Mouse (Mus musculus) kidney, adult 2 months (tissue): ENCODE data around the gene Pip4k2b. TPM values are rescaled to one million over a fixed set of nuclear protein-coding genes. Genes with fewer than 3 reads are reported as not detected.
A peak's percentile ranks its signal among the peaks of the same experiment; 100 is the strongest.
"Not testable (repeated sequence)": the region's sequence is repeated elsewhere in the genome, so short reads cannot be mapped to it uniquely, and the experiment has no call there.

Experiments used
- DNase-seq: peaks from one replicate; pipeline ENCODE4 v3.0.0; 2021
- H3K27ac ChIP-seq: fragments of 200-500 bp; 2 replicates; pipeline ENCODE4 v1.5.1; 2012; ENCODE audit warnings: low read depth, low read length, control low read depth, inconsistent platforms; ENCODE audit not compliant: insufficient read depth
- H3K27me3 ChIP-seq: fragments of 200-500 bp; replicated peaks from 2 replicates; pipeline ENCODE4 v1.6.1; 2012; ENCODE audit warnings: mild to moderate bottlenecking, moderate library complexity, low read length, inconsistent platforms; ENCODE audit not compliant: control insufficient read depth, insufficient read depth
- H3K36me3 ChIP-seq: fragments of 200-500 bp; 2 replicates; pipeline ENCODE4 v1.6.1; 2012; ENCODE audit warnings: mild to moderate bottlenecking, moderate library complexity, low read length, inconsistent platforms; ENCODE audit not compliant: control insufficient read depth, insufficient read depth
- H3K4me1 ChIP-seq: fragments of 200-500 bp; 2 replicates; pipeline ENCODE4 v1.6.1; 2011; ENCODE audit warnings: low read length; ENCODE audit not compliant: control insufficient read depth, insufficient read depth
- H3K4me3 ChIP-seq: fragments of 200-500 bp; 2 replicates; pipeline ENCODE4 v1.5.1; 2011; ENCODE audit warnings: mild to moderate bottlenecking, low read depth, low read length, control low read depth; ENCODE audit not compliant: insufficient read depth
- CTCF ChIP-seq: fragments of 200-500 bp; conservative IDR thresholded peaks from 2 replicates; pipeline ENCODE4 v1.5.1; 2011; ENCODE audit warnings: low read depth, mild to moderate bottlenecking, control low read depth, low read length, moderate library complexity, mixed read lengths; ENCODE audit not compliant: insufficient read depth, insufficient read length
- POLR2A ChIP-seq: fragments of 200-500 bp; IDR thresholded peaks from one replicate; pipeline ENCODE4 v1.6.1; 2011; ENCODE audit warnings: low read depth, low read length, control low read depth
- WGBS: fragments of 180-500 bp; shearing (Covaris S2); methylation state at CpG from one replicate; pipeline ENCODE4 v1.1.7; 2018; 5-methylcytosine and 5-hydroxymethylcytosine counted together
- polyA plus RNA-seq: library from polyadenylated mRNA; depleted of rRNA; stranded (reverse); fragments of >200 nt; gene quantifications from 2 replicates; pipeline ENCODE4 v1.2.3, GENCODE M21; 2012

The Pip4k2b gene
- polyA plus RNA-seq, 1 experiment = 10.6 TPM

GRCm38 (mm10) chr11:97739155-97739554, 5.3 kb downstream of the Pip4k2b start:
- WGBS = 90% methylated on average over 3 of the region's 3 CpGs
- TF ChIP-seq CTCF = 0 out of 2 replicates have a peak, but pooled peaks have one; percentile 11
- TF ChIP-seq POLR2A = no peak
- H3K36me3 ChIP-seq = no peaks in the 10 kb centered on the region
- H3K27ac ChIP-seq = no peak overlapping the region
- no peak for DNase-seq
- peaks cover 14% of the 10 kb centered on the region for H3K4me1 ChIP-seq
- no peaks in the 10 kb centered on the region for H3K27me3 ChIP-seq
- H3K4me3 ChIP-seq = no peak overlapping the region

GRCm38 (mm10) chr11:97738703-97739102, 5.8 kb downstream of the Pip4k2b start:
- TF ChIP-seq CTCF (peak; percentile 48), POLR2A (no peak)
- no peak for DNase-seq
- Histone ChIP-seq H3K36me3 (no peaks in the 10 kb centered on the region), H3K27ac (no peak overlapping the region), H3K4me1 (peaks cover 13% of the 10 kb centered on the region), H3K4me3 (no peak overlapping the region), H3K27me3 (no peaks in the 10 kb centered on the region)
- WGBS = 68% methylated on average over 6 of the region's 6 CpGs

DNA sequence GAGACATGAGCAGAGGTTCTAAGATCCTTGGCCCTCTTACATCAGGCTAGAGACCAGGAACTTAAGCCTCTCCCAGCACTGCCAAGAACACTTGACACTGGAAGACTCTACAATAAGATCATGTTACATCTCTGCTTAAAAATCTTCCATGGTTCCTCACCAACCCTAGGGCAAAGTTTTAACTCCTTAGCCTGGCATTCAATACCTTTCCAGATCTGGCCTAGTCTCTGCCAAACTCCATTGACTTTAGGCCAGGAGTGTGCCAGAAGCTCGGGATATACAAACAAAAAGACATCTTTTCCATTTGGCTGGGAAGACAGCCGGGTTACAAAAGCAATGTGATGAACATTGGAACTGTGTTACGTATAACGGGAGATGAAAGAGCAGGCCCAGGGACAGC, 6.9 kb downstream of the Pip4k2b start:
- Histone ChIP-seq H3K4me1 (peaks cover 4% of the 10 kb centered on the region; the same call in 1 of the 2 replicates), H3K4me3 (no peak overlapping the region), H3K36me3 (no peaks in the 10 kb centered on the region), H3K27me3 (no peaks in the 10 kb centered on the region), H3K27ac (no peak overlapping the region)
- 67% methylated on average over 4 of the region's 4 CpGs for WGBS
- DNase-seq = no peak
- no peak for TF ChIP-seq POLR2A
- no peak for TF ChIP-seq CTCF

- no peak overlapping the region for H3K4me3 ChIP-seq
- H3K36me3 ChIP-seq = no peaks in the 10 kb centered on the region
- WGBS = 87% methylated on average over 5 of the region's 5 CpGs
- no peak for DNase-seq
- no peak for TF ChIP-seq POLR2A
- TF ChIP-seq CTCF = no peak
- no peaks in the 10 kb centered on the region for H3K27me3 ChIP-seq
- H3K27ac ChIP-seq = no peak overlapping the region
- peaks cover 4% of the 10 kb centered on the region; the same call in 1 of the 2 replicates for H3K4me1 ChIP-seq
Measured at GRCm38 (mm10) chr11:97736645-97737044, 7.9 kb downstream of the Pip4k2b start.

DNA sequence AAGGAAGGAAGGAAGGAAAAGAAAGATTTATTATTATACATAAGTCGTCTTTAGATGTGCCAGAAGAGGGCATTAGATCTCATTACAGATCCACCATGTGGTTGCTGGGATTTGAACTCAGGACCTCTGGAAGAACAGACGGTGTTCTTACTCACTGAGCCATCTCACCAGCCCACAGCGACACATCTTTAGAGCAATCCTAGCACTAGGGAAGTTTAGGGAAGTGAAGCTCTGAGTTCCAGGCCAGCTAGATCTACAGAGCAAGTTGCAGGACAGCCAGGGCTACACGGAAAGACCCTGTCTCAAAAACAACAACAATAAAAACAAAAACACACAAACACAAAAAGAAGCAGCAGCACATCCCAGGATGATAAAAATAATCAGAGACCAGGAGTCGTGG, 9.7 kb downstream of the Pip4k2b start:
- not testable (repeated sequence) for H3K36me3 ChIP-seq, H3K4me3 ChIP-seq, H3K27me3 ChIP-seq, DNase-seq, H3K4me1 ChIP-seq, H3K27ac ChIP-seq
- WGBS = 74% methylated on average over 5 of the region's 5 CpGs

DNA sequence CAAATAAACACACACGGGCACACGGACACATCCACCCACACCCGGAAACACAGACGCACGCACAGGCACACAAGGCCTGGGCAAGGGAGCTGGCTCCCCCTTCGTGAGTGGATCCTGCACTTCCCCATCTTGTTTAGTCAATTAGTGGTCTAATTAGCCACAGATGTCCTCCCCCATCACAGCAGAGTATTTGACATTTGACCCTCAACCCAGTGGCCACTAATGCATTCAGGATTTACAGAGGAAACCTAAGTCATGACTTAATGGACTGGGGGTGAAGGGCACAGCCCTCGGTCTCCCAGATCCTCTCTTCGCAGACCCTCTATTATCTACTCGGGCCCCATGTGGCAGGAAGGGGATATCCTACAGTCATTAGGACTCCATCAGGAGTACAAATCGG, 10.8 kb downstream of the Pip4k2b start:
- Histone ChIP-seq H3K27ac (no peak overlapping the region), H3K4me3 (no peak overlapping the region), H3K4me1 (no peaks in the 10 kb centered on the region), H3K27me3 (no peaks in the 10 kb centered on the region), H3K36me3 (no peaks in the 10 kb centered on the region)
- no peak for DNase-seq
- no peak for TF ChIP-seq POLR2A
- TF ChIP-seq CTCF = no peak
- 42% methylated on average over 10 of the region's 10 CpGs for WGBS

DNA sequence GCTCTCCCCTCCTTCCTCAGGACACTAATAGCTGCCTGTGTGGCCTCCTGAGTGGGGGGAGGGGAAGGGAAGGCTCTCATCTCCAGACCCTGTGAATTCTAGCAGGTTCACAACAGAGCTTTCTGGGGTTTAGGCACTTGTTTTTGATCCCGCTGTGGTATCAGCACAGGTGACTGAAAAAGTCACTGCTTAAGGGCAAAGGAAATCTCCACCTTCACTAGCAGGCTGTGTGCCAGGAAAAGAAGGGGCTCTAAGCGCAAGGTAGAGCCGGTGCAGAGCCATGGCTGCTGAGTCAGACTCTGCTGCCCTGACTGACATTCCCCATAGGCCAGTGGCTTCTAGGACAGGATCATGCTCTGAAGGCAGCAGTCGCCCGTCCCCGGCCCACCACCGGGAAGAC, 15.8 kb downstream of the Pip4k2b start:
- TF ChIP-seq CTCF (no peak), POLR2A (no peak)
- 76% methylated on average over 7 of the region's 7 CpGs for WGBS
- no peak overlapping the region for H3K27ac ChIP-seq
- no peaks in the 10 kb centered on the region for H3K36me3 ChIP-seq
- H3K4me3 ChIP-seq = no peak overlapping the region
- no peak for DNase-seq
- H3K27me3 ChIP-seq = no peaks in the 10 kb centered on the region
- H3K4me1 ChIP-seq = no peaks in the 10 kb centered on the region

DNA sequence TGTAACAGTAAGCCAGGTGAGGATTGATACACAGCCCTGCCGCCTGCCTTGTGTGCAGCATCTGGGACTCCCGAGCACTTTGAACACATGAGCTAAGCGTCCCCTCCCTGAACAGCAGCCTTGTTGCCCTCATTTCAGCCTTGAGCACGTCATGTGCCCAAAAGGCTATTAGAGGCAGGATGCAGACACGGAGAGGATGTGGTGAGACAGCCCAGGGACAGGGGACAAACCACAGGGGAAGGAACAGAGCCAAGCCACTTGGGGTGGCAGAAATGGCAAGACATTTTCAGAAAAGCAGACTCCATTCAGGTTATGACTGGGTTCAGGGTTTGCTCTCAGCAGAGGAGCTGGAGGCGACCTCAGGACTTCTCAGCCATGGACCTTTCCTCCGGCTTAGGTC, 16.2 kb downstream of the Pip4k2b start:
- DNase-seq = peak; percentile 33
- no peaks in the 10 kb centered on the region for H3K4me1 ChIP-seq
- 75% methylated on average over 7 of the region's 7 CpGs for WGBS
- H3K36me3 ChIP-seq = no peaks in the 10 kb centered on the region
- H3K4me3 ChIP-seq = no peak overlapping the region
- H3K27me3 ChIP-seq = no peaks in the 10 kb centered on the region
- TF ChIP-seq CTCF (no peak), POLR2A (no peak)
- H3K27ac ChIP-seq = no peak overlapping the region
